Comparison of ENCODE assay signal across 9 mouse cellular contexts in the genomic region with DNA sequence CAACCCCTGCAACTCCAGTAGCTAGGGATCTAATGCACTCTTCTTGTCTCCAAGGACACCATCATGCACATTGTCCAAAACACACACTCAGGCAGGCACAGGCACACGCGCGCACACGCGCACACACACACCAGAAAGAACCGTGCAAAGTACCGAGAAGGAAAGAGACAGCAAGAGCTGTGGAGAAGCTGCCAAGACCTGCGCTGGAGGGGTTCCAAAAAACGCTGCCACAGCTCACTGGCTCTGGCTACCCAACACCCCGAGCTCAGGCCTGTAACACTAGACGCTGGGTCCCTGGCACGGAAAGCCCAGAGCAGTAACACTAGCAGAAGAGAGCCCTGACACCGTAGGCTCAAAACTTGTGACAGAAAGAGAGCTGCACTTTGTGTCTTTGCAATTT. TPM values are rescaled to one million over a fixed set of nuclear protein-coding genes. Genes with fewer than 3 reads are reported as not detected.
DNase-seq lines count a peak whose midpoint lies in the region; ATAC-seq and TF ChIP-seq lines count a peak whose summit lies in the region.
"Had no signal": no experiment of that assay in that cellular context is flagged by ENCODE, and none has a peak within 500 bp of the region (broad histone marks: within the 10 kb centered on the region; RNA-seq: fewer than 3 reads in every experiment).

No protein-coding gene starts in this region.

- H3K4me2 ChIP-seq in midbrain, embryonic 14.5 days (ENCODE audit: low read length) = no peak overlapping the region
- no peak overlapping the region for H3K4me2 ChIP-seq in midbrain, embryonic 13.5 days (replicated peaks)
- peak overlapping the region; percentile 20; the same call in 1 of the 2 replicates for H3K4me2 ChIP-seq in heart, postnatal 0 days (ENCODE audit: low read depth, low read length)
- no peak overlapping the region for H3K4me2 ChIP-seq in forebrain, embryonic 13.5 days
- H3K4me2 ChIP-seq: lung, embryonic 14.5 days had no signal

- no peak overlapping the region for H3K9ac ChIP-seq in midbrain, embryonic 14.5 days (replicated peaks; ENCODE audit: low read length)
- no peak overlapping the region for H3K9ac ChIP-seq in midbrain, embryonic 13.5 days (replicated peaks)
- no peak overlapping the region for H3K9ac ChIP-seq in heart, postnatal 0 days (replicated peaks; ENCODE audit: low read depth, low read length)
- no peak overlapping the region for H3K9ac ChIP-seq in forebrain, embryonic 13.5 days
- H3K9ac ChIP-seq: lung, embryonic 14.5 days had no signal

- H3K27me3 ChIP-seq in midbrain, embryonic 14.5 days (ENCODE audit: control insufficient read depth, insufficient read depth, low read length) = no peaks in the 10 kb centered on the region
- H3K27me3 ChIP-seq in midbrain, embryonic 13.5 days = no peaks in the 10 kb centered on the region
- no peaks in the 10 kb centered on the region for H3K27me3 ChIP-seq in heart, postnatal 0 days (ENCODE audit: control insufficient read depth, insufficient read depth, low read length)
- no peaks in the 10 kb centered on the region for H3K27me3 ChIP-seq in forebrain, embryonic 13.5 days

- 92% methylated on average over 13 of the region's 13 CpGs for WGBS in midbrain, embryonic 14.5 days
- 94% methylated on average over 13 of the region's 13 CpGs for WGBS in midbrain, embryonic 13.5 days
- 46% methylated on average over 13 of the region's 13 CpGs for WGBS in heart, postnatal 0 days
- WGBS in forebrain, embryonic 13.5 days = 81% methylated on average over 13 of the region's 13 CpGs

- no peak for TF ChIP-seq CTCF in heart, postnatal 0 days (IDR thresholded peaks at IDR 0.05; ENCODE audit: low read depth)

- H3K4me3 ChIP-seq in midbrain, embryonic 14.5 days (replicated peaks; ENCODE audit: low read depth, low read length) = no peak overlapping the region
- H3K4me3 ChIP-seq in midbrain, embryonic 13.5 days (replicated peaks) = no peak overlapping the region
- H3K4me3 ChIP-seq in heart, postnatal 0 days (ENCODE audit: low read depth, low read length) = no peak overlapping the region
- H3K4me3 ChIP-seq in forebrain, embryonic 13.5 days = no peak overlapping the region

- no peaks in the 10 kb centered on the region for H3K9me3 ChIP-seq in midbrain, embryonic 14.5 days (ENCODE audit: control insufficient read depth, low read length)
- peaks cover 14% of the 10 kb centered on the region; the same call in 1 of the 2 replicates for H3K9me3 ChIP-seq in midbrain, embryonic 13.5 days
- no peaks in the 10 kb centered on the region for H3K9me3 ChIP-seq in heart, postnatal 0 days (replicated peaks; ENCODE audit: control insufficient read depth, low read length)
- H3K9me3 ChIP-seq in forebrain, embryonic 13.5 days (replicated peaks) = peaks cover 11% of the 10 kb centered on the region

- no peak for TF ChIP-seq EP300 in heart, postnatal 0 days (IDR thresholded peaks at IDR 0.05; ENCODE audit: low read depth)

- H3K4me1 ChIP-seq in midbrain, embryonic 14.5 days (ENCODE audit: control insufficient read depth, insufficient read depth, low read length) = no peaks in the 10 kb centered on the region
- no peaks in the 10 kb centered on the region for H3K4me1 ChIP-seq in midbrain, embryonic 13.5 days (replicated peaks)
- H3K4me1 ChIP-seq in heart, postnatal 0 days (ENCODE audit: control insufficient read depth, insufficient read depth) = peaks cover 20% of the 10 kb centered on the region
- no peaks in the 10 kb centered on the region for H3K4me1 ChIP-seq in forebrain, embryonic 13.5 days

- peaks cover 22% of the 10 kb centered on the region for H3K36me3 ChIP-seq in midbrain, embryonic 14.5 days (ENCODE audit: control insufficient read depth, insufficient read depth, low read length)
- H3K36me3 ChIP-seq in midbrain, embryonic 13.5 days = peaks cover 59% of the 10 kb centered on the region
- peaks cover 51% of the 10 kb centered on the region for H3K36me3 ChIP-seq in heart, postnatal 0 days (replicated peaks; ENCODE audit: control insufficient read depth, insufficient read depth, low read length)
- peaks cover 73% of the 10 kb centered on the region for H3K36me3 ChIP-seq in forebrain, embryonic 13.5 days (ENCODE audit: poor library complexity, severe bottlenecking)

- DNase-seq in midbrain, embryonic 14.5 days = peak; percentile 21
- peak; percentile 67 for DNase-seq in cerebellum, adult 9-11 months
- peak; percentile 57 for DNase-seq in heart, postnatal 0 days (ENCODE audit: low spot score)
- peak; percentile 24 to 53 for DNase-seq in layer of hippocampus, postnatal 25 days (ENCODE audit: extremely low spot score in 1 of 2, low spot score in 1 of 2)
- DNase-seq in testis, postnatal 10 days (ENCODE audit: low spot score) = peak; percentile 75
- no peak for DNase-seq in embryo, embryonic 11 days
- DNase-seq: lung, embryonic 14.5 days had no signal

- no peak for ATAC-seq in midbrain, embryonic 14.5 days (ENCODE audit: low FRiP score, low TSS enrichment)
- ATAC-seq in midbrain, embryonic 13.5 days = no peak
- peak; percentile 54 for ATAC-seq in heart, postnatal 0 days (ENCODE audit: insufficient read depth, low read depth)
- no peak for ATAC-seq in forebrain, embryonic 13.5 days

- H3K27ac ChIP-seq in midbrain, embryonic 14.5 days (replicated peaks; ENCODE audit: low read depth, low read length) = no peak overlapping the region
- H3K27ac ChIP-seq in midbrain, embryonic 13.5 days = no peak overlapping the region
- H3K27ac ChIP-seq in heart, postnatal 0 days (ENCODE audit: low read depth) = peak overlapping the region; percentile 64
- no peak overlapping the region for H3K27ac ChIP-seq in forebrain, embryonic 13.5 days

RNA-seq across cellular contexts. Expression of gene Aasdh, which starts 18.1 kb away (rescaled TPM):
- 16.2 and 19.5 TPM in 2 replicates for polyA plus RNA-seq in midbrain, embryonic 14.5 days (2014; fragmentation: Nextera tagmentation; extraction: Ambion mirVana)
- polyA plus RNA-seq in midbrain, embryonic 13.5 days (2015; fragmentation: Nextera tagmentation; extraction: Ambion mirVana) = 24.8 and 26.2 TPM in 2 replicates
- 12.1 and 16.4 TPM in 2 replicates for total RNA-seq in heart, postnatal 0 days (2014; rRNA removed; ENCODE audit: low replicate concordance)
- polyA plus RNA-seq in heart, postnatal 0 days (2015; fragmentation: Nextera tagmentation; extraction: Ambion mirVana) = 8.7 and 9.6 TPM in 2 replicates
- total RNA-seq in layer of hippocampus, postnatal 25 days (2021) = 10 to 100 TPM; 17.4 to 23.2 TPM
- 23.0 and 23.4 TPM in 2 replicates for polyA plus RNA-seq in forebrain, embryonic 13.5 days (2015; fragmentation: Nextera tagmentation; extraction: Ambion mirVana)

RNA-seq across cellular contexts. Expression of gene Paics, which starts 27.7 kb away (rescaled TPM):
- polyA plus RNA-seq in midbrain, embryonic 14.5 days (2014; fragmentation: Nextera tagmentation; extraction: Ambion mirVana) = 149 and 181 TPM in 2 replicates
- 204 and 205 TPM in 2 replicates for polyA plus RNA-seq in midbrain, embryonic 13.5 days (2015; fragmentation: Nextera tagmentation; extraction: Ambion mirVana)
- total RNA-seq in heart, postnatal 0 days (2014; rRNA removed; ENCODE audit: low replicate concordance) = 173 and 191 TPM in 2 replicates
- polyA plus RNA-seq in heart, postnatal 0 days (2015; fragmentation: Nextera tagmentation; extraction: Ambion mirVana) = 168 and 171 TPM in 2 replicates
- 10 to 100 TPM; 88.6 to 96.3 TPM for total RNA-seq in layer of hippocampus, postnatal 25 days (2021)
- polyA plus RNA-seq in forebrain, embryonic 13.5 days (2015; fragmentation: Nextera tagmentation; extraction: Ambion mirVana) = 312 and 332 TPM in 2 replicates

RNA-seq across cellular contexts. Expression of gene Ppat, which starts 27.9 kb away (rescaled TPM):
- 9.2 and 13.1 TPM in 2 replicates for polyA plus RNA-seq in midbrain, embryonic 14.5 days (2014; fragmentation: Nextera tagmentation; extraction: Ambion mirVana)
- polyA plus RNA-seq in midbrain, embryonic 13.5 days (2015; fragmentation: Nextera tagmentation; extraction: Ambion mirVana) = 13.5 and 14.4 TPM in 2 replicates
- total RNA-seq in heart, postnatal 0 days (2014; rRNA removed; ENCODE audit: low replicate concordance) = 15.7 and 16.2 TPM in 2 replicates
- 20.2 and 24.2 TPM in 2 replicates for polyA plus RNA-seq in heart, postnatal 0 days (2015; fragmentation: Nextera tagmentation; extraction: Ambion mirVana)
- total RNA-seq in layer of hippocampus, postnatal 25 days (2021) = 10 to 100 TPM; 14.3 to 18.1 TPM
- polyA plus RNA-seq in forebrain, embryonic 13.5 days (2015; fragmentation: Nextera tagmentation; extraction: Ambion mirVana) = 19.2 and 25.5 TPM in 2 replicates

RNA-seq across cellular contexts. Expression of gene Srp72, which starts 51.1 kb away (rescaled TPM):
- 77.3 and 99.6 TPM in 2 replicates for polyA plus RNA-seq in midbrain, embryonic 14.5 days (2014; fragmentation: Nextera tagmentation; extraction: Ambion mirVana)
- polyA plus RNA-seq in midbrain, embryonic 13.5 days (2015; fragmentation: Nextera tagmentation; extraction: Ambion mirVana) = 77.5 and 87.5 TPM in 2 replicates
- total RNA-seq in heart, postnatal 0 days (2014; rRNA removed; ENCODE audit: low replicate concordance) = 21.8 and 37.8 TPM in 2 replicates
- 32.2 and 36.3 TPM in 2 replicates for polyA plus RNA-seq in heart, postnatal 0 days (2015; fragmentation: Nextera tagmentation; extraction: Ambion mirVana)
- 100 to 1,000 TPM; 107 to 108 TPM for total RNA-seq in layer of hippocampus, postnatal 25 days (2021)
- polyA plus RNA-seq in forebrain, embryonic 13.5 days (2015; fragmentation: Nextera tagmentation; extraction: Ambion mirVana) = 75.4 and 78.1 TPM in 2 replicates
